Mouse (Mus musculus): ENCODE data around the gene Il13ra1.

Gene Il13ra1

GRCm38 (mm10) chrX:36195736-36196525 is 84.0 kb downstream of the Il13ra1 start, which contains the start of gene Zcchc12:
Zcchc12 (plus strand) TSS chrX:36195904.
- DNase-seq, result peak; percentile 16

DNA sequence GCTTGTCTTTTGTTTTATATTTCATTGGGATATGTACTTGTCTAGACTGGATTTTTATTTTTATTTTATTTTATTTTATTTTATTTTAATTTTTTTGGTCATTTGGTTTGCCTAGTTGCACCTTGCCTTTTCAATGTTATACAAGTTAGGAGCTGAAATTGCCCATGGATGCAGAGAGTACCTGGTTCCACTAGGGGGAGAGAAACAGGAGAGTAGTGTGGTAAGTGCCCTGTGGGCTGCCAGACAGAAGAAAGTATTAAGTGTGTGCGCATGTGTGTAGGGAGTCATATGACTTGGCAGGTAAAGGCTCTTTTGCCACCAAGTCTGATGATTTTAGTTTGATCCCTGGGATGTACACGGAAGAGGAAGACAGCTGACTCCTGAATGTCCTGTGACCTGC is 97.6 kb downstream of the Il13ra1 start:
- no peak for DNase-seq

DNA sequence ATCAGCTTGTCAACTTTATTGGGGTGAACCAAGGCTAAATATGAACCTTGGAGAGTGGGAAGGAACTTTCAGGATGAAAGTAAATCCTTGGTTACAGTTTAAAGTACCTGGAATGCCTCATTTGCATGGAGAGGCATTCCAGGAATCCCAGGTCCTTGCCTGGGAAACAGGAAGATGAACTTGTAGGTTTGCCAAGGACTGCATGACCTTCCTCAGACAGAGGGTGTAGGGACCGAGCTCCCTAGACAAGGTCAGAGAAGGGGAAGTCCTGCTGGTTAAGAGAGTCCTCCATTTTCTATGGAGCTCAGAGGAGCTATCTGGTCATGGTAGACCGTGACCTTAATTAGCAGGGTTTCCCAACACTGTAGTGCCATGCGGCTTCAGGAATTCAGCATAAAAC is 99.3 kb downstream of the Il13ra1 start:
- no peak for DNase-seq
